Mouse (Mus musculus): Measurements from ENCODE around the gene Nicn1. TPM values are rescaled to one million over a fixed set of nuclear protein-coding genes. Genes with fewer than 3 reads are reported as not detected.

The Nicn1 gene
- total RNA-seq (2021): 10 to 100 TPM; 20.2 to 28.6 TPM
- long read RNA-seq, experiment 1, transcript Nicn1-201 (6 exons, 2,133 nt): major isoform, 12 of 23 reads
- long read RNA-seq, experiment 1, partial matches to known transcripts: 11 of 23 reads
- long read RNA-seq, experiment 1, other reads (novel, unspliced or antisense): 0 of 23 reads
- long read RNA-seq, experiment 2, transcript Nicn1-201 (6 exons, 2,133 nt): major isoform, 8 of 17 reads
- long read RNA-seq, experiment 2, partial matches to known transcripts: 5 of 17 reads
- long read RNA-seq, experiment 2, other reads (novel, unspliced or antisense): 4 of 17 reads

DNA sequence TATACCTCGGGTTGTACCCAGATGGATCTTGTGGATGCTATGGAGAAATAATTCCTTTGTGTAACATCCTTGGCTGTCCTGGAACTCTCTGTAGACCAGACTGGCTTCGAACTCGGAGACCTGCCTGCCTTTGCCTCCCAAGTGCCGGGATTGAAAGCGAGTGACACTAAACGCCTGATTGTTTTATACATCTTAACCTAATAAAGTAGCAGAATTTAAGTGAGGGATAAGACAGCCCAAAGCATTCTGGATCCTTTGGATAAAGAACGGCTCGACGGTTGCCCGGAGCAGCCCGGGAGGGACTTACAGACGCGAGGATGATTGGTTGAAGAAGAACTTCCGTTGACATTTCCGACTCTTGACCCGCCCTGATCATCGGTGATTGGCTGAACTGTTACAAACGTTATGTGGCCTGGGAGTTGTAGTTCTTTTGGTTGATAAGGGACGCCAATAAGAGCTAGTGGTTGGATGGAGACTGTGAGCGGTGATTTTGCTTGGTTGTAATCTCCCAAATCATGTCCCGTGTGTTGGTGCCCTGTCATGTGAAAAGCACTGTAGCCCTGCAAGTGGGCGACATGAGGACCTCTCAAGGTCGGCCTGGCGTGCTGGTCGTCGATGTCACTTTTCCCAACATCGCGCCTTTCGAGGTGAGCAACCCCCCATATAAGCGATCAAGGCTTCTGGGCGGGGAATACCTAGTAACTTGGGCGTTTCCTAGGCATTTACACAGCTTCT lies at the start of gene Nicn1:
Nicn1 (plus strand) TSS at position 414 of the 735 bp plus-strand sequence.
- DNase-seq: peak; percentile 90

- DNase-seq: no peak
Measured at GRCm38 (mm10) chr9:108244540-108244939, 45.7 kb upstream of the Nicn1 start.

GRCm38 (mm10) chr9:108244984-108245383 lies 45.2 kb upstream of the Nicn1 start:
- no peak for DNase-seq

GRCm38 (mm10) chr9:108248957-108249356 lies 41.3 kb upstream of the Nicn1 start:
- peak; percentile 19 for DNase-seq

- DNase-seq: peak; percentile 66
Measured at GRCm38 (mm10) chr9:108251877-108252276, 38.4 kb upstream of the Nicn1 start.

DNA sequence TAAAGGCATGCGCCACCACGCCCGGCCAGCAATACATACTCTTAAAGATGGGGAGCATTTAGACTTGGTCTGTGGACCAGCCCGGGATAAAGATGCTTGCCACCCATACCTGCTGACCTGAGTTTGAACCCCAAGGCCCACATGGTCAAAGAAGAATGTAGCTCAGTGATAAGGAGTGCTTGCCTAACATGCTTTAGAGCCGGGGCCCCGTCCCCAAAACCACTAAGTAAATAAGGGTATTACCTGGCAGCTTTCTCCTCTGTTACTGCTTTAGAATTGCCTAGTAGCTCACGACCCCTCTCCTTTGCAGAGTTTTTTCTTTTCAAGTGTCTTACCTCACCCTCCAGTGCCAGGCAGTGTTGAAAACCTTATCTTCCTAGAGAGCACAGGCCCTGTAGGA lies 37.5 kb upstream of the Nicn1 start:
- DNase-seq: no peak

DNA sequence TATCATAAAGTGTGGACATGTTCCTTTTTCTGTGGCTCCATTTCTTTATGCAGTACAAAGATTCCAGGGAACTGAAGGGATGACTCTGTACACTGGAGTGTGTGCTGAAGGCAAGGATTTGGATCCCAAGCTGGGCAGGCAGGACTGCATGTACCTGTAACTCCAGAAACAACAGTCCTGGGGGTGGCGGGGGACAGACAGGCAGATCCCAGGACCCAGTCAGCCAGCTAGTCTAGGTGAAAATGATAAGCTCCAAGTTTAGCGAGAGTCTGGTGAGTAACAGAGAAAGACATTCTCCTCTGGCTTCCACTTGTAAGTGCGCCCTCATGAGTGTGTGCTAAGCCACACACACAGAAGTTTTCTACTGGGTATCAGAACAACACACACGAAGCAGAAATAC lies 29.7 kb upstream of the Nicn1 start:
- DNase-seq: no peak

- DNase-seq: no peak
Measured at GRCm38 (mm10) chr9:108261865-108262264, 28.4 kb upstream of the Nicn1 start.

GRCm38 (mm10) chr9:108262494-108263049 lies 27.7 kb upstream of the Nicn1 start:
- no peak for DNase-seq

DNA sequence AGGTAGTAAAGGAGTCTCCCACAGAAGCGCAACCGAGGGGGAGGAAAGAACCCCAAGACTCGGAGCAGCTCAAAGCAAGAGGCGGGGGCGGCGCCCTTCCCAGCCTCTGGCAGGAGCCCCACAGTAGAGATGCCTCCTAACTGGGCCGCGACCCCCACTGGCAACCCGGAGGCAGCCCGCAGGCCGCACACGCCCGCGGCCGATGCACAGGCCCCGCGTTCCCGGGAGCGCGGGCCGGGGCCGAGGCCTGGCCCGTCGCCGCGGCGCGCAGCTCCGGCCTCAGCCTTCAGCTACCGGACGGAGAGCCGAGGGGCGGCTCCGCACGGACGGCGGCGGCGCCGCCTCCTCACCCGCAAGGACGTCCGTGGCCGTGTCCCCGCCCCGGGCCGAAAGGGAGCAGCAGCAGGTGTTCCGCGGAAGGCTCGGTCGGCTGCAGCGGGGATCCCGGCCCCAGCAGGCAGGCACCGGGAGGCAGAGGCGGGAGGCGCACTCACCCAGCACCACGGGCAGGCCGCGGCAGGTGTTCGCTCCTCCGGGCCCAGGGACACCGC lies 27.0 kb upstream of the Nicn1 start:
- DNase-seq: no peak

- DNase-seq: peak; percentile 100
Measured at GRCm38 (mm10) chr9:108263690-108264190, 26.5 kb upstream of the Nicn1 start, which contains the start of gene Dag1. Gene Dag1 (minus strand): TSS chr9:108263958.

- peak; percentile 60 for DNase-seq
Measured at GRCm38 (mm10) chr9:108264191-108264921, 25.9 kb upstream of the Nicn1 start.

DNA sequence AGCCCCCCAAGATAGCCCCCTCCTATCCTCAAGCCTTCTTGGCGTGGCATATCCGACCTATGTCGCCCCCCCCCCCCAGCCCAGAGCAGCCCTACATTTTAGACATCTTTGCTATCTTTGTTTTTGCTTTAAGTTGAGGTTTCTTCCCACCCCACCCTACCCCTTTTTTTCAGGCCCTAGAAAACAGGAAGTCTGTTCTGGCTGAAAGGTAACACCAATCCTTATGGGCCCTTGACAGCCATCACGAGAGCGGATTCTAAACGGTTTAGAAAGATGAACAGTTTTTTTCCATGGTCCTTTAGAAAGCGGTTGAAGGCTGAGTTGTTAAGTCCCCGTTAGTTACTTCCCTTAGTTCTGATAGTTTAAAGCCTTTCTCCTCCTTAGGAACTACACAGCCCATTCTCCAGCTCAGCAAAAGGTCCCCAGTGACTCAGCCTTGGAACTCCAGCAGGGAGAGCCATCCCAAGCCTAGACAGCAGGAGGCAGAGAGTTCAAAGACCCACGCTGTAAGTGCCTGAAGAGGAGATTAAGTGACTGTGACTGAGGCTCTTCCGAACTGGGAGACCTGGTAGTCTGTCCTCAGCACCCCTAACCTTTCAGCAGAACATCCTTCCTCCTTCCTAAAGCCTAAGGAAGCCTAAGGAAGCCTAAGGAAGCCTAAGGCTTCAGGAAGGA lies 23.8 kb upstream of the Nicn1 start:
- DNase-seq: no peak

DNA sequence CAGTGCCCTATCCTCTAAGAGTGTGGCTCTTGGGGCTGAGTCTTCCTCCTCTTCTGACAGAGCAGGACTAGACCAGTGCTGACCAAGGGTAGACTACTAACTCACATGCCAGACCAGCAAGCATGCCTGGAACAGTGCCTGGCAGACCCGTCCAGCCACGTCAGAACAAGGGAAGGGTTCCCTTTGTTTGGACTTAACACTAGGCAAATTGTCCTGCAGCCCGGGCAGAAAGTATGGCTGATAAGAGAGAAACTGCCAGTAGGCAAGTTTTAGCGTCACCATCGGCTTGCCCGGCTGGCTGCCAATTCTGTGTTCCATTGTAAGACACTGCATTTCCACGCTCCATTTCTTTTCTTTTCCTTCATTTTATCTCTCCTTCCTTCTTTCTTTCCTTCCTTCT lies 22.5 kb upstream of the Nicn1 start:
- DNase-seq: peak; percentile 36

DNA sequence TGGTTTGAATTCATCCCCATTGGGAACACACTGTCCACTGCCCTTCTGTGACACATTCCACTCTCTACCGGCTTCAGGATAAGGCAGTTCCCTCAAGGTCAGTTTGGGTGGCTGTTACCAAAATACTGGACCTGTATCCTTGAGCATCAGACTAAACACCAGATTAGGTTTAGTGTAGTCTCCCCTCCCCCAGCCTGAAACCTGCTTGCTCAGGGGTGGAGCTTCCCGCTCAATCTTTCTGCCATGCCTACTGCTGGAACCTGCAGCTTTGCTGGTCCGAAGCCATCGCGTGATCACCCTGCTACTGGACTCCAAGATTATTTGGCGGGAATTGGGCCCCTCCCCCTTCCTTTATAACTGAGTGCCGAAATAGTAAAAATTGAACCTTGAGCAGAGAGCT lies 21.5 kb upstream of the Nicn1 start:
- DNase-seq: peak; percentile 45

- peak; percentile 19 for DNase-seq
Measured at GRCm38 (mm10) chr9:108271941-108272340, 18.3 kb upstream of the Nicn1 start.

GRCm38 (mm10) chr9:108272691-108273090 lies 17.5 kb upstream of the Nicn1 start:
- no peak for DNase-seq

GRCm38 (mm10) chr9:108273485-108273884 lies 16.7 kb upstream of the Nicn1 start:
- DNase-seq: no peak

DNA sequence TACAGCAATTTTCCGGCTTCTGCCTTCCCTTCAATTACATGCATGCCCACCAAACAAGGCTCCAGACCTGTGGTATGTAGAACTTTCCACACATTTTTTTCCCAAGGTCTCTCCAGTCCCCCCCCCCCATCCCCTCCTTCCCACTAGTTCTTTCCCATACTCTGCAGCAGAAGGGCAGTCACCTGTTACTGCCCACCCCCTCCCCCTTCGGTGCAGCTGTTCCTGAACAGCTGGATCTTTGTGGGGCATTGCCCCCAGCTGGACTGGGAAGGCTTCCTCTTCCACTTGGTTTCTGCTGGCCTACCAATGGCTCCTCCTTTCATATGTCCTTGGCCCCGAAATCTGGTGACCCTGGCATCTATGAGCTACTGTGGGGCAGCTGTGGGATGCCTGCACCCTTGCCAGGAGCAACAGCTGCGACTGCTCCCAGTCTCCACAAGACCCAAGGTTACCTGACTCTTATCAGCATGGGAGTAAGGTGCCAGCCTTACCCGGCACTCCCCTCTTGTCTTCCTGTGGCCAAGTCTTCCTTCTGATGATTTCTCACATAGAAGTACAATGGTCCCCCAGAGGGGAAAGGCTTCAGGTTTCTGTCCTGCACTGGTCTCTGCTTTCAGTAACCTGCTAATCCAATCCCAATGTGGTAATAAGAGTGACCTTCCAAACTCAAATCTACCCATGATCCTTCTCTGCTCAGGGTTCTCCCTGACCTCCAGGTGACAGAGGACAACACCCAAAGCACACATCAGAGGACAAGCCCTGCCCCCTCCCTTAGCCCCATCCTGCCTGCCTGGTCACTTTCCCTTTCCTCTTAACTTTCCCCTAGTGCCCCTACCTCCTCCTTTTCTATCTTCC lies 15.5 kb upstream of the Nicn1 start:
- peak; percentile 73 for DNase-seq

- DNase-seq: no peak
Measured at GRCm38 (mm10) chr9:108275331-108275659, 14.9 kb upstream of the Nicn1 start.
